ENCODE assay signal across 25 mouse cellular contexts in genomic region chr6:115672700-115673099, GRCm38 (mm10). TPM values are rescaled to one million over a fixed set of nuclear protein-coding genes. Genes with fewer than 3 reads are reported as not detected.
A peak's percentile ranks its signal among the peaks of the same experiment; 100 is the strongest.
DNase-seq lines count a peak whose midpoint lies in the region; ATAC-seq and TF ChIP-seq lines count a peak whose summit lies in the region.
"Had no signal": no experiment of that assay in that cellular context is flagged by ENCODE, and none has a peak within 500 bp of the region (broad histone marks: within the 10 kb centered on the region; RNA-seq: fewer than 3 reads in every experiment).

No protein-coding gene starts in this region.

- WGBS in forebrain, postnatal 0 days: 95% methylated on average over 1 of the region's 1 CpGs
- 93% methylated on average over 1 of the region's 1 CpGs for WGBS in forebrain, embryonic 10.5 days
- 98% methylated on average over 1 of the region's 1 CpGs for WGBS in hindbrain, embryonic 15.5 days
- WGBS in hindbrain, embryonic 13.5 days: 93% methylated on average over 1 of the region's 1 CpGs
- 93% methylated on average over 1 of the region's 1 CpGs for WGBS in lung, postnatal 0 days
- WGBS in intestine, postnatal 0 days: 98% methylated on average over 1 of the region's 1 CpGs

- H3K9me3 ChIP-seq in forebrain, postnatal 0 days (ENCODE audit: low read length): no peaks in the 10 kb centered on the region
- H3K9me3 ChIP-seq in forebrain, embryonic 10.5 days: no peaks in the 10 kb centered on the region
- no peaks in the 10 kb centered on the region for H3K9me3 ChIP-seq in hindbrain, embryonic 15.5 days
- H3K9me3 ChIP-seq in hindbrain, embryonic 13.5 days: no peaks in the 10 kb centered on the region
- H3K9me3 ChIP-seq in lung, postnatal 0 days (ENCODE audit: low read length): no peaks in the 10 kb centered on the region
- H3K9me3 ChIP-seq in intestine, postnatal 0 days (ENCODE audit: control insufficient read depth): no peaks in the 10 kb centered on the region
- H3K9me3 ChIP-seq: embryonic facial prominence, embryonic 12.5 days; embryonic facial prominence, embryonic 15.5 days; forebrain, embryonic 12.5 days; forebrain, embryonic 15.5 days; G1E; hindbrain, embryonic 12.5 days had no signal

- H3K36me3 ChIP-seq in forebrain, postnatal 0 days (ENCODE audit: insufficient read depth): no peaks in the 10 kb centered on the region
- H3K36me3 ChIP-seq in forebrain, embryonic 10.5 days (replicated peaks): peaks cover 14% of the 10 kb centered on the region; the same call in 1 of the 2 replicates
- no peaks in the 10 kb centered on the region for H3K36me3 ChIP-seq in hindbrain, embryonic 15.5 days
- H3K36me3 ChIP-seq in hindbrain, embryonic 13.5 days: no peaks in the 10 kb centered on the region
- H3K36me3 ChIP-seq in lung, postnatal 0 days (ENCODE audit: insufficient read depth, low read length): no peaks in the 10 kb centered on the region
- H3K36me3 ChIP-seq in intestine, postnatal 0 days (ENCODE audit: control insufficient read depth, insufficient read depth): no peaks in the 10 kb centered on the region
- H3K36me3 ChIP-seq: embryonic facial prominence, embryonic 15.5 days; forebrain, embryonic 12.5 days; forebrain, embryonic 15.5 days; hindbrain, embryonic 12.5 days had no signal

- TF ChIP-seq CTCF in forebrain, postnatal 0 days (IDR thresholded peaks at IDR 0.05; ENCODE audit: low read depth): no peak
- no peak for TF ChIP-seq CTCF in lung, postnatal 0 days (IDR thresholded peaks at IDR 0.05)
- no peak for TF ChIP-seq CTCF in intestine, postnatal 0 days (IDR thresholded peaks at IDR 0.05; ENCODE audit: low read depth)

- TF ChIP-seq EP300 in lung, postnatal 0 days (IDR thresholded peaks at IDR 0.05): 0 out of 2 replicates have a peak, but pooled peaks have one; percentile 15

- no peak for ATAC-seq in forebrain, postnatal 0 days
- ATAC-seq in hindbrain, embryonic 15.5 days (ENCODE audit: low FRiP score, low read depth): no peak
- no peak for ATAC-seq in hindbrain, embryonic 13.5 days (ENCODE audit: low FRiP score)
- ATAC-seq in lung, postnatal 0 days: no peak
- no peak for ATAC-seq in intestine, postnatal 0 days
- ATAC-seq: forebrain, embryonic 15.5 days; hindbrain, postnatal 0 days; inflammation-experienced regulatory T-cells, adult 6 months; Patski had no signal

- H3K9ac ChIP-seq in forebrain, postnatal 0 days: no peak overlapping the region
- H3K9ac ChIP-seq in hindbrain, embryonic 15.5 days: no peak overlapping the region
- no peak overlapping the region for H3K9ac ChIP-seq in hindbrain, embryonic 13.5 days
- H3K9ac ChIP-seq in lung, postnatal 0 days (replicated peaks; ENCODE audit: low read depth): no peak overlapping the region
- no peak overlapping the region; the same call in 1 of the 2 replicates for H3K9ac ChIP-seq in intestine, postnatal 0 days (ENCODE audit: low read depth, low read length)
- H3K9ac ChIP-seq: embryonic facial prominence, embryonic 12.5 days; embryonic facial prominence, embryonic 15.5 days; forebrain, embryonic 12.5 days; forebrain, embryonic 15.5 days; hindbrain, embryonic 12.5 days had no signal

- no peak overlapping the region for H3K4me3 ChIP-seq in forebrain, postnatal 0 days (ENCODE audit: low read depth, low read length)
- H3K4me3 ChIP-seq in forebrain, embryonic 10.5 days: no peak overlapping the region
- no peak overlapping the region for H3K4me3 ChIP-seq in hindbrain, embryonic 15.5 days
- no peak overlapping the region for H3K4me3 ChIP-seq in hindbrain, embryonic 13.5 days
- no peak overlapping the region for H3K4me3 ChIP-seq in lung, postnatal 0 days (ENCODE audit: low read depth, low read length)
- no peak overlapping the region for H3K4me3 ChIP-seq in intestine, postnatal 0 days (ENCODE audit: low read depth, low read length)
- H3K4me3 ChIP-seq: embryonic facial prominence, embryonic 12.5 days; embryonic facial prominence, embryonic 15.5 days; forebrain, embryonic 12.5 days; forebrain, embryonic 15.5 days; hindbrain, embryonic 12.5 days had no signal

- H3K4me1 ChIP-seq in forebrain, postnatal 0 days (ENCODE audit: insufficient read depth): peaks cover 17% of the 10 kb centered on the region
- H3K4me1 ChIP-seq in forebrain, embryonic 10.5 days: peaks cover 27% of the 10 kb centered on the region
- H3K4me1 ChIP-seq in hindbrain, embryonic 15.5 days (replicated peaks): peaks cover 28% of the 10 kb centered on the region
- peaks cover 47% of the 10 kb centered on the region for H3K4me1 ChIP-seq in hindbrain, embryonic 13.5 days (replicated peaks)
- H3K4me1 ChIP-seq in lung, postnatal 0 days (ENCODE audit: insufficient read depth, low read depth, low read length): peaks cover 8% of the 10 kb centered on the region; the same call in 1 of the 2 replicates
- H3K4me1 ChIP-seq in intestine, postnatal 0 days (replicated peaks; ENCODE audit: control insufficient read depth, insufficient read depth, low read length): peaks cover 12% of the 10 kb centered on the region; the same call in 1 of the 2 replicates

- H3K4me2 ChIP-seq in forebrain, postnatal 0 days (ENCODE audit: low read depth): peak overlapping the region; percentile 3; the same call in 1 of the 2 replicates
- 0 out of 2 replicates have a peak overlapping the region, but pooled peaks have one; percentile 4 for H3K4me2 ChIP-seq in hindbrain, embryonic 15.5 days
- no peak overlapping the region for H3K4me2 ChIP-seq in hindbrain, embryonic 13.5 days
- H3K4me2 ChIP-seq in lung, postnatal 0 days (replicated peaks; ENCODE audit: low read depth, low read length): no peak overlapping the region
- H3K4me2 ChIP-seq in intestine, postnatal 0 days (replicated peaks; ENCODE audit: low read depth): no peak overlapping the region
- H3K4me2 ChIP-seq: embryonic facial prominence, embryonic 12.5 days; embryonic facial prominence, embryonic 15.5 days; forebrain, embryonic 12.5 days; heart, embryonic 11.5 days; hindbrain, embryonic 12.5 days had no signal

- H3K27ac ChIP-seq in forebrain, postnatal 0 days (ENCODE audit: low read depth, low read length): no peak overlapping the region
- no peak overlapping the region for H3K27ac ChIP-seq in forebrain, embryonic 10.5 days
- no peak overlapping the region for H3K27ac ChIP-seq in hindbrain, embryonic 15.5 days (replicated peaks)
- H3K27ac ChIP-seq in hindbrain, embryonic 13.5 days: no peak overlapping the region
- no peak overlapping the region; the same call in 1 of the 2 replicates for H3K27ac ChIP-seq in lung, postnatal 0 days (ENCODE audit: low read length)
- no peak overlapping the region for H3K27ac ChIP-seq in intestine, postnatal 0 days (ENCODE audit: low read depth, low read length)
- H3K27ac ChIP-seq: embryonic facial prominence, embryonic 12.5 days; embryonic facial prominence, embryonic 15.5 days; forebrain, embryonic 12.5 days; forebrain, embryonic 15.5 days; hindbrain, embryonic 12.5 days; hindbrain, postnatal 0 days had no signal

- H3K27me3 ChIP-seq in forebrain, postnatal 0 days (ENCODE audit: insufficient read depth, low read length): no peaks in the 10 kb centered on the region
- no peaks in the 10 kb centered on the region for H3K27me3 ChIP-seq in forebrain, embryonic 10.5 days (ENCODE audit: poor library complexity, severe bottlenecking)
- H3K27me3 ChIP-seq in hindbrain, embryonic 15.5 days: no peaks in the 10 kb centered on the region
- no peaks in the 10 kb centered on the region for H3K27me3 ChIP-seq in hindbrain, embryonic 13.5 days
- no peaks in the 10 kb centered on the region for H3K27me3 ChIP-seq in lung, postnatal 0 days (replicated peaks; ENCODE audit: insufficient read depth, low read length)
- H3K27me3 ChIP-seq in intestine, postnatal 0 days (replicated peaks; ENCODE audit: control insufficient read depth, insufficient read depth, low read length): no peaks in the 10 kb centered on the region
- H3K27me3 ChIP-seq: embryonic facial prominence, embryonic 12.5 days; embryonic facial prominence, embryonic 15.5 days; forebrain, embryonic 12.5 days; forebrain, embryonic 15.5 days; hindbrain, embryonic 12.5 days; Patski had no signal

- DNase-seq in forebrain, postnatal 0 days: no peak
- no peak for DNase-seq in forebrain, embryonic 10.5 days (ENCODE audit: extremely low spot score, low spot score)
- DNase-seq in lung, postnatal 0 days (ENCODE audit: low spot score): no peak
- no peak for DNase-seq in lung, postnatal 4 days
- DNase-seq: adrenal gland, adult 2 months; adrenal gland, postnatal 14 days; cerebellum, adult 11 months; cerebellum, adult 2 months; cerebellum, adult 9-11 months; cerebellum, postnatal 25 days; gastrocnemius, postnatal 25 days; heart, adult 18-20 months had no signal

RNA-seq across cellular contexts. Expression of gene Raf1, which starts 3.7 kb away (rescaled TPM):
- total RNA-seq in forebrain, postnatal 0 days (2014; rRNA removed): 225 and 226 TPM in 2 replicates
- polyA plus RNA-seq in forebrain, postnatal 0 days (2015; fragmentation: Nextera tagmentation; extraction: Ambion mirVana): 94.9 and 105 TPM in 2 replicates
- 119 and 121 TPM in 2 replicates for polyA plus RNA-seq in forebrain, embryonic 10.5 days (2016; fragmentation: Nextera tagmentation; extraction: Ambion mirVana)
- 124 and 136 TPM in 2 replicates for polyA plus RNA-seq in hindbrain, embryonic 15.5 days (2015; fragmentation: Nextera tagmentation; extraction: Ambion mirVana)
- 147 and 149 TPM in 2 replicates for polyA plus RNA-seq in hindbrain, embryonic 13.5 days (2015; fragmentation: Nextera tagmentation; extraction: Ambion mirVana)
- polyA plus RNA-seq in lung, postnatal 0 days (2015; fragmentation: Nextera tagmentation; extraction: Ambion mirVana): 58.9 and 60.6 TPM in 2 replicates
- 64.9 and 66.4 TPM in 2 replicates for polyA plus RNA-seq in intestine, postnatal 0 days (2015; fragmentation: Nextera tagmentation; extraction: Ambion mirVana)

Comparison
In these comparisons a context has a peak if more than half of its experiments do, and no peak if none do; other contexts are left out.
1. H3K4me2 ChIP-seq: peak in forebrain, postnatal 0 days (single experiment) and hindbrain, embryonic 15.5 days (single experiment); none in hindbrain, embryonic 13.5 days (single experiment), lung, postnatal 0 days (single experiment) and intestine, postnatal 0 days (single experiment).